Mouse (Mus musculus): ENCODE results near the gene Znrf4.
"Not testable (repeated sequence)": the region's sequence is repeated elsewhere in the genome, so short reads cannot be mapped to it uniquely, and the experiment has no call there.

Znrf4 gene

GRCm38 (mm10) chr17:56536192-56536591 lies 24.0 kb upstream of the Znrf4 start:
- DNase-seq (ENCODE audit: low spot score in 2 of 2) = no peak

GRCm38 (mm10) chr17:56524943-56525342 lies 12.7 kb upstream of the Znrf4 start:
- no peak for DNase-seq (ENCODE audit: low spot score in 2 of 2)

GRCm38 (mm10) chr17:56522744-56523143 lies 10.5 kb upstream of the Znrf4 start:
- DNase-seq (ENCODE audit: low spot score in 2 of 2) = no peak

GRCm38 (mm10) chr17:56515690-56516410 lies 3.6 kb upstream of the Znrf4 start:
- no peak for DNase-seq (ENCODE audit: low spot score in 2 of 2)

- DNase-seq (ENCODE audit: low spot score in 2 of 2) = no peak
These were observed 2.7 kb upstream of the Znrf4 start for GRCm38 (mm10) chr17:56514916-56515315.

- DNase-seq (ENCODE audit: low spot score in 2 of 2) = no peak
These were observed 2.1 kb upstream of the Znrf4 start for GRCm38 (mm10) chr17:56514330-56514729.

- no peak for DNase-seq (ENCODE audit: low spot score in 2 of 2)
These were observed 532 bp downstream of the Znrf4 start for GRCm38 (mm10) chr17:56511707-56512090.

GRCm38 (mm10) chr17:56510970-56511706 lies 1.1 kb downstream of the Znrf4 start:
- peak in 1 of 2 experiments; percentile 19 for DNase-seq (ENCODE audit: low spot score in 2 of 2)

GRCm38 (mm10) chr17:56510473-56510969 lies 1.7 kb downstream of the Znrf4 start:
- peak in 1 of 2 experiments; percentile 25 for DNase-seq (ENCODE audit: low spot score in 2 of 2)

GRCm38 (mm10) chr17:56509707-56510472 lies 2.3 kb downstream of the Znrf4 start:
- peak in 1 of 2 experiments; percentile 35 for DNase-seq (ENCODE audit: low spot score in 2 of 2)

GRCm38 (mm10) chr17:56509021-56509640 lies 3.1 kb downstream of the Znrf4 start:
- DNase-seq (ENCODE audit: low spot score in 2 of 2) = peak in 1 of 2 experiments; percentile 8

- DNase-seq (ENCODE audit: low spot score in 2 of 2) = peak; percentile 96 to 97
These were observed 4.8 kb downstream of the Znrf4 start for GRCm38 (mm10) chr17:56507161-56508068.

GRCm38 (mm10) chr17:56506417-56507065 lies 5.7 kb downstream of the Znrf4 start:
- peak in 1 of 2 experiments; percentile 7 for DNase-seq (ENCODE audit: low spot score in 2 of 2)

- no peak for DNase-seq (ENCODE audit: low spot score in 2 of 2)
These were observed 6.8 kb downstream of the Znrf4 start for GRCm38 (mm10) chr17:56505401-56505800.

- peak; percentile 70 to 78 for DNase-seq (ENCODE audit: low spot score in 2 of 2)
These were observed 9.7 kb downstream of the Znrf4 start for GRCm38 (mm10) chr17:56502526-56502925.

- DNase-seq (ENCODE audit: low spot score in 2 of 2) = not testable (repeated sequence)
These were observed 10.4 kb downstream of the Znrf4 start for GRCm38 (mm10) chr17:56501635-56502400.

- DNase-seq (ENCODE audit: low spot score in 2 of 2) = no peak
These were observed 13.0 kb downstream of the Znrf4 start for GRCm38 (mm10) chr17:56499229-56499628.

GRCm38 (mm10) chr17:56494480-56494879 lies 17.8 kb downstream of the Znrf4 start:
- DNase-seq (ENCODE audit: low spot score in 2 of 2) = no peak

- DNase-seq (ENCODE audit: low spot score in 2 of 2) = no peak
These were observed 18.4 kb downstream of the Znrf4 start for GRCm38 (mm10) chr17:56493841-56494240.
